Mouse (Mus musculus): ENCODE measurements around the gene BC034090.

GRCm38 (mm10) chr1:155236306-155237024, 7.8 kb downstream of the BC034090 start:
- peak; percentile 22 to 89 (median 61) for TF ChIP-seq MYOG (IDR thresholded peaks at IDR 0.05; ENCODE audit: control insufficient read depth in 1 of 3, insufficient read depth in 1 of 3, insufficient read length in 2 of 3, low read depth in 2 of 3)
- TF ChIP-seq E2F4 (IDR thresholded peaks at IDR 0.05; ENCODE audit: insufficient read depth), result no peak
- TF ChIP-seq MAX (IDR thresholded peaks at IDR 0.05; ENCODE audit: low read depth), result no peak
- no peak for TF ChIP-seq POLR2A (IDR thresholded peaks at IDR 0.05; ENCODE audit: insufficient read length, low read depth)
- peak in 2 of 3 experiments; percentile 56 to 85 for TF ChIP-seq MYOD1 (IDR thresholded peaks at IDR 0.05; ENCODE audit: control insufficient read depth in 1 of 3, insufficient read length in 2 of 3, low read depth in 2 of 3)
- TF ChIP-seq USF1 (IDR thresholded peaks at IDR 0.05; ENCODE audit: low read depth), result no peak
